In the genomic region with DNA sequence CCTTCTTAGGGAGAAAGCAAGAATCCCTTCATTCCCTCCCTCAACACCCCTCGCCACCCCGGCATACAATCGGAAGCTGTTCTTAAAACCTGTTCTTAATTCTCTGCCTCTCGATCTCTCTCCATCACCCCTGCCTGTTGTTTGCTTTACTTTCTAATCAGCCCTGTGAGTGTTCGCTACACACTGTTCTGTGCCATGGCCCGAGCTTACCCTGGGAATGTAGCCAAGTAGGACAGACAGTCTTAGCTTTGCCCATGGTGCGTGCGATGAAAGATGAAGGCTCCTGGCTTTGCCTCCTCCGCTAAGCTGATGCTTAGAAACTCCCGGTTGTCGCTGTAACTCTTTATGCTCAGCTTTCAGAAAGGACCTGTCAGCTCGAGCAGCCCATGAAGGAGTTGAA, we compare ENCODE assay signal across 22 mouse cellular contexts.
A peak's percentile ranks its signal among the peaks of the same experiment; 100 is the strongest.
DNase-seq lines count a peak whose midpoint lies in the region; ATAC-seq and TF ChIP-seq lines count a peak whose summit lies in the region.
"Had no signal": no experiment of that assay in that cellular context is flagged by ENCODE, and none has a peak within 500 bp of the region (broad histone marks: within the 10 kb centered on the region; RNA-seq: fewer than 3 reads in every experiment).

No protein-coding gene starts in this region.

- DNase-seq in heart, adult 2 months = no peak
- no peak for DNase-seq in heart, adult 11 months
- peak; percentile 18 for DNase-seq in lung, postnatal 0 days (ENCODE audit: low spot score)
- DNase-seq in lung, adult 2 months = no peak
- peak; percentile 42 for DNase-seq in stomach, postnatal 0 days (ENCODE audit: low spot score)
- DNase-seq: cerebellum, adult 11 months; forebrain, postnatal 0 days; gastrocnemius, postnatal 14 days; kidney, adult 11 months; kidney, postnatal 36 days; lung, adult 18-20 months; thymus, postnatal 25 days had no signal

- WGBS in heart, adult 2 months = 46% methylated on average over 12 of the region's 12 CpGs
- WGBS in heart, embryonic 11.5 days (ENCODE audit: insufficient replicate concordance) = 55% methylated on average over 12 of the region's 12 CpGs
- WGBS in heart, embryonic 16.5 days = 27% methylated on average over 12 of the region's 12 CpGs
- 49% methylated on average over 12 of the region's 12 CpGs for WGBS in lung, postnatal 0 days
- 55% methylated on average over 12 of the region's 12 CpGs for WGBS in lung, adult 2 months
- WGBS in stomach, postnatal 0 days = 56% methylated on average over 12 of the region's 12 CpGs

- ATAC-seq in heart, embryonic 11.5 days (replicated peaks; ENCODE audit: insufficient number of reproducible peaks, low FRiP score, low TSS enrichment) = no peak
- 0 out of 2 replicates have a peak, but pooled peaks have one; percentile 22 for ATAC-seq in heart, embryonic 16.5 days (replicated peaks; ENCODE audit: extremely low read depth, insufficient read depth, low FRiP score)
- no peak for ATAC-seq in lung, postnatal 0 days
- ATAC-seq in stomach, postnatal 0 days (ENCODE audit: low FRiP score, low TSS enrichment) = peak; percentile 80
- ATAC-seq: forebrain, postnatal 0 days; liver, embryonic 12.5 days; Patski had no signal

- no peaks in the 10 kb centered on the region for H3K9me3 ChIP-seq in heart, embryonic 11.5 days (replicated peaks; ENCODE audit: control insufficient read depth, low read length)
- no peaks in the 10 kb centered on the region for H3K9me3 ChIP-seq in heart, embryonic 16.5 days (replicated peaks; ENCODE audit: control insufficient read depth, low read length)
- H3K9me3 ChIP-seq in lung, postnatal 0 days (ENCODE audit: low read length) = no peaks in the 10 kb centered on the region
- H3K9me3 ChIP-seq in stomach, postnatal 0 days (ENCODE audit: control insufficient read depth, low read length) = no peaks in the 10 kb centered on the region
- H3K9me3 ChIP-seq: embryonic facial prominence, embryonic 12.5 days; hindbrain, embryonic 13.5 days; kidney, embryonic 15.5 days; limb, embryonic 13.5 days; liver, embryonic 12.5 days; midbrain, embryonic 12.5 days; neural tube, embryonic 15.5 days had no signal

- intact Hi-C loops in heart, adult 2 months (cut with DNase I) = no loop called here

- H3K36me3 ChIP-seq in heart, adult 2 months (ENCODE audit: control insufficient read depth, insufficient read depth, low read length) = no peaks in the 10 kb centered on the region
- no peaks in the 10 kb centered on the region for H3K36me3 ChIP-seq in heart, embryonic 11.5 days (ENCODE audit: control insufficient read depth, insufficient read depth, low read length)
- no peaks in the 10 kb centered on the region for H3K36me3 ChIP-seq in heart, embryonic 16.5 days (ENCODE audit: control insufficient read depth, insufficient read depth)
- H3K36me3 ChIP-seq in lung, postnatal 0 days (ENCODE audit: insufficient read depth, low read length) = no peaks in the 10 kb centered on the region
- H3K36me3 ChIP-seq in stomach, postnatal 0 days (ENCODE audit: control insufficient read depth, insufficient read depth, low read length) = no peaks in the 10 kb centered on the region
- H3K36me3 ChIP-seq: embryonic facial prominence, embryonic 12.5 days; hindbrain, embryonic 13.5 days; kidney, embryonic 15.5 days; limb, embryonic 13.5 days; liver, embryonic 12.5 days; midbrain, embryonic 12.5 days; neural tube, embryonic 15.5 days had no signal

- no peaks in the 10 kb centered on the region for H3K79me2 ChIP-seq in heart, adult 2 months (replicated peaks; ENCODE audit: control insufficient read depth, insufficient read depth, low read length)

- H3K4me3 ChIP-seq in heart, adult 2 months = no peak overlapping the region
- no peak overlapping the region for H3K4me3 ChIP-seq in heart, embryonic 11.5 days (ENCODE audit: low read depth, low read length)
- peak overlapping the region; percentile 6; the same call in 1 of the 2 replicates for H3K4me3 ChIP-seq in heart, embryonic 16.5 days (ENCODE audit: low read length)
- H3K4me3 ChIP-seq in lung, postnatal 0 days (ENCODE audit: low read depth, low read length) = no peak overlapping the region
- no peak overlapping the region for H3K4me3 ChIP-seq in lung, adult 2 months (replicated peaks; ENCODE audit: extremely low read depth, low read depth, low read length)
- H3K4me3 ChIP-seq in stomach, postnatal 0 days (ENCODE audit: low read depth, low read length) = no peak overlapping the region
- H3K4me3 ChIP-seq: embryonic facial prominence, embryonic 12.5 days; hindbrain, embryonic 13.5 days; kidney, embryonic 15.5 days; limb, embryonic 13.5 days; liver, embryonic 12.5 days; midbrain, embryonic 12.5 days; neural tube, embryonic 15.5 days had no signal

- H3K9ac ChIP-seq in heart, adult 2 months (ENCODE audit: low read depth, low read length) = no peak overlapping the region
- H3K9ac ChIP-seq in heart, embryonic 11.5 days (ENCODE audit: low read depth, low read length) = no peak overlapping the region
- H3K9ac ChIP-seq in heart, embryonic 16.5 days (ENCODE audit: low read length) = no peak overlapping the region
- no peak overlapping the region for H3K9ac ChIP-seq in lung, postnatal 0 days (replicated peaks; ENCODE audit: low read depth)
- no peak overlapping the region for H3K9ac ChIP-seq in stomach, postnatal 0 days (ENCODE audit: low read length)
- H3K9ac ChIP-seq: embryonic facial prominence, embryonic 12.5 days; forebrain, postnatal 0 days; hindbrain, embryonic 13.5 days; kidney, embryonic 15.5 days; limb, embryonic 13.5 days; liver, embryonic 12.5 days; midbrain, embryonic 12.5 days; neural tube, embryonic 15.5 days had no signal

- TF ChIP-seq POLR2A in heart, adult 2 months (IDR thresholded peaks at IDR 0.05; ENCODE audit: insufficient read depth, low read depth, low read length) = no peak
- TF ChIP-seq POLR2A in lung, adult 2 months (IDR thresholded peaks at IDR 0.05; ENCODE audit: borderline replicate concordance, extremely low read depth, low read depth, low read length) = no peak

- 0 out of 2 replicates have a peak, but pooled peaks have one; percentile 47 for TF ChIP-seq EP300 in heart, adult 2 months (IDR thresholded peaks at IDR 0.05; ENCODE audit: insufficient read depth, low read depth, low read length)
- no peak for TF ChIP-seq EP300 in lung, postnatal 0 days (IDR thresholded peaks at IDR 0.05)
- TF ChIP-seq EP300 in stomach, postnatal 0 days (optimal IDR thresholded peaks at IDR 0.05) = no peak

- TF ChIP-seq CTCF in heart, adult 2 months (IDR thresholded peaks at IDR 0.05) = no peak
- TF ChIP-seq CTCF in lung, postnatal 0 days (IDR thresholded peaks at IDR 0.05) = no peak
- no peak for TF ChIP-seq CTCF in lung, adult 2 months (IDR thresholded peaks at IDR 0.05; ENCODE audit: insufficient read depth, low read length)
- no peak for TF ChIP-seq CTCF in stomach, postnatal 0 days (IDR thresholded peaks at IDR 0.05; ENCODE audit: low read depth)

- H3K4me2 ChIP-seq in heart, embryonic 11.5 days = no peak overlapping the region
- H3K4me2 ChIP-seq in heart, embryonic 16.5 days (ENCODE audit: low read depth, low read length) = peak overlapping the region; percentile 48
- H3K4me2 ChIP-seq in lung, postnatal 0 days (replicated peaks; ENCODE audit: low read depth, low read length) = no peak overlapping the region
- H3K4me2 ChIP-seq in stomach, postnatal 0 days (replicated peaks; ENCODE audit: low read depth) = no peak overlapping the region
- H3K4me2 ChIP-seq: embryonic facial prominence, embryonic 12.5 days; hindbrain, embryonic 13.5 days; kidney, embryonic 15.5 days; limb, embryonic 13.5 days; liver, embryonic 12.5 days; midbrain, embryonic 12.5 days; neural tube, embryonic 15.5 days had no signal

- H3K27ac ChIP-seq in heart, adult 2 months = no peak overlapping the region
- H3K27ac ChIP-seq in heart, embryonic 11.5 days (ENCODE audit: low read depth, low read length) = no peak overlapping the region
- no peak overlapping the region for H3K27ac ChIP-seq in heart, embryonic 16.5 days (ENCODE audit: low read length)
- H3K27ac ChIP-seq in lung, postnatal 0 days (ENCODE audit: low read length) = no peak overlapping the region
- no peak overlapping the region for H3K27ac ChIP-seq in stomach, postnatal 0 days (replicated peaks)
- H3K27ac ChIP-seq: embryonic facial prominence, embryonic 12.5 days; hindbrain, embryonic 13.5 days; kidney, embryonic 15.5 days; limb, embryonic 13.5 days; liver, embryonic 12.5 days; midbrain, embryonic 12.5 days; neural tube, embryonic 15.5 days had no signal

- no peaks in the 10 kb centered on the region; the same call in 1 of the 2 replicates for H3K4me1 ChIP-seq in heart, adult 2 months (ENCODE audit: control insufficient read depth, insufficient read depth, low read length)
- peaks cover 17% of the 10 kb centered on the region for H3K4me1 ChIP-seq in heart, embryonic 11.5 days (ENCODE audit: control insufficient read depth, insufficient read depth, low read length)
- H3K4me1 ChIP-seq in heart, embryonic 16.5 days (ENCODE audit: control insufficient read depth, insufficient read depth, low read length) = peaks cover 25% of the 10 kb centered on the region
- no peaks in the 10 kb centered on the region for H3K4me1 ChIP-seq in lung, postnatal 0 days (ENCODE audit: insufficient read depth, low read depth, low read length)
- H3K4me1 ChIP-seq in lung, adult 2 months (ENCODE audit: control insufficient read depth, insufficient read depth, low read length) = no peaks in the 10 kb centered on the region
- no peaks in the 10 kb centered on the region for H3K4me1 ChIP-seq in stomach, postnatal 0 days (replicated peaks; ENCODE audit: control insufficient read depth, insufficient read depth)
- H3K4me1 ChIP-seq: hindbrain, embryonic 13.5 days; kidney, embryonic 15.5 days; liver, embryonic 12.5 days had no signal

- no peaks in the 10 kb centered on the region for H3K27me3 ChIP-seq in heart, adult 2 months (ENCODE audit: control insufficient read depth, insufficient read depth, low read length)
- H3K27me3 ChIP-seq in heart, embryonic 11.5 days (ENCODE audit: control insufficient read depth, insufficient read depth, low read length) = peaks cover 2% of the 10 kb centered on the region; the same call in 1 of the 2 replicates
- peaks cover 6% of the 10 kb centered on the region; the same call in 1 of the 2 replicates for H3K27me3 ChIP-seq in heart, embryonic 16.5 days (ENCODE audit: control insufficient read depth, insufficient read depth, low read length)
- H3K27me3 ChIP-seq in lung, postnatal 0 days (replicated peaks; ENCODE audit: insufficient read depth, low read length) = no peaks in the 10 kb centered on the region
- no peaks in the 10 kb centered on the region for H3K27me3 ChIP-seq in stomach, postnatal 0 days (ENCODE audit: control insufficient read depth, insufficient read depth, low read length)
- H3K27me3 ChIP-seq: hindbrain, embryonic 13.5 days; kidney, embryonic 15.5 days; limb, embryonic 13.5 days; midbrain, embryonic 12.5 days; neural tube, embryonic 15.5 days had no signal

Comparison
In these comparisons a context has a peak if more than half of its experiments do, and no peak if none do; other contexts are left out.
1. DNase-seq: peak in lung, postnatal 0 days (single experiment) and stomach, postnatal 0 days (single experiment); none in heart, adult 2 months (0 of 2), heart, adult 11 months (single experiment) and lung, adult 2 months (single experiment).
2. ATAC-seq: peak in heart, embryonic 16.5 days (single experiment) and stomach, postnatal 0 days (single experiment); none in heart, embryonic 11.5 days (single experiment) and lung, postnatal 0 days (single experiment).